Mouse (Mus musculus) thymus, adult 2 months (tissue): ENCODE data around the gene Baz2b. TPM values are rescaled to one million over a fixed set of nuclear protein-coding genes. Genes with fewer than 3 reads are reported as not detected.

Experiments used
- DNase-seq: peaks from one replicate; pipeline ENCODE4 v3.0.0; 2021
- H3K27ac ChIP-seq: fragments of 200-500 bp; 2 replicates; pipeline ENCODE4 v1.5.1; 2012; ENCODE audit warnings: low read length, control low read depth; ENCODE audit not compliant: control insufficient read depth, insufficient read depth
- H3K27me3 ChIP-seq: fragments of 200-500 bp; 2 replicates; pipeline ENCODE4 v1.6.1; 2012; ENCODE audit warnings: mild to moderate bottlenecking, low read length, moderate library complexity, mixed read lengths; ENCODE audit not compliant: control insufficient read depth, insufficient read depth
- H3K36me3 ChIP-seq: fragments of 200-500 bp; 2 replicates; pipeline ENCODE4 v1.6.1; 2012; ENCODE audit warnings: mild to moderate bottlenecking, low read length, moderate library complexity; ENCODE audit not compliant: control insufficient read depth, insufficient read depth
- H3K4me1 ChIP-seq: fragments of 200-500 bp; replicated peaks from 2 replicates; pipeline ENCODE4 v1.6.1; 2012; ENCODE audit warnings: low read length; ENCODE audit not compliant: control insufficient read depth, insufficient read depth
- H3K4me3 ChIP-seq: fragments of 200-500 bp; 2 replicates; pipeline ENCODE4 v1.5.1; 2012; ENCODE audit warnings: mild to moderate bottlenecking, low read length, control low read depth, moderate library complexity; ENCODE audit not compliant: control insufficient read depth, insufficient read depth
- CTCF ChIP-seq: fragments of 200-500 bp; IDR thresholded peaks from 2 replicates; pipeline ENCODE4 v1.5.1; 2012; ENCODE audit warnings: mild to moderate bottlenecking, control low read depth, low read length, moderate library complexity, borderline replicate concordance; ENCODE audit not compliant: control insufficient read depth, poor library complexity, insufficient read depth; ENCODE audit errors: extremely low read depth
- POLR2A ChIP-seq: fragments of 200-500 bp; IDR thresholded peaks from 2 replicates; pipeline ENCODE4 v1.6.1; 2012; ENCODE audit warnings: mild to moderate bottlenecking, low read length, control low read depth, moderate library complexity; ENCODE audit not compliant: control insufficient read depth, poor library complexity, insufficient read depth; ENCODE audit errors: extremely low read depth
- WGBS: fragments of 180-500 bp; shearing (Covaris S2); methylation state at CpG from one replicate; pipeline ENCODE4 v1.1.7; 2018; 5-methylcytosine and 5-hydroxymethylcytosine counted together
- polyA plus RNA-seq: library from polyadenylated mRNA; depleted of rRNA; stranded (reverse); fragments of >200 nt; gene quantifications from 2 replicates; pipeline ENCODE4 v1.2.3, GENCODE M21; 2012

The Baz2b gene
- polyA plus RNA-seq, 1 experiment = 25.9 TPM

DNA sequence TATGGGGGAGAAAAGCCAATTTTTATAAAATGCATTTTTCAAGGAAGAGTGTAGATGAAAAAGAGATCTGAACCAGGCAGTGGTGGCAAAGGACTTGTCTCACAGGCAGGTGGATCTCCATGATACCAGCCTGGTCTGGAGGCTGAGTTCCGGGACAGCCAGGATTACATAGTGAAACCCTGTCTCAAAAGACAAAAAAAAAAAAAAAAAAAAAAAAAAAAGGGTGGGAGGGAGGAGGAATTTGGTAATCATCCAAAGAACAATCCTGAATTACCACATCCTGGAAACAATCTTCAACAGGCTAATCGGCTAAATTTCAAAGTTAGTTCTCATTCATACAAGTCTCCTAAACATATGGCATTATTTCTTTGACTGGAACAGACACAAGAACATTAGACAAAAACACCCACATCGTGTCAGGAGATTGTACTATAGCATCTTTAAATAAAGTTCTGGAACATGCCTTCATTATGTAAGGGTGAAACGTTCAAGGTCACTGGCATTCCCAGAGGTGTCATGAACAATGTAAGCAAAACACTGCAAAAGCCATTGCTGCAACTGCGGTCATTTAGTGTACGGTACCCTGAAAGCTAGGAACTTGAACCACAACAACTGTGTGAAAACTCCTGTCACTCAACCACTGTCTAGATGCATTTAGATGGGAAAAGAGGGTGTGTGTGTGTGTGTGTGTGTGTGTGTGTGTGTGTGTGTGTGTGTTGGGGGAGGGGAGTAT is 230.0 kb downstream of the Baz2b start:
- Histone ChIP-seq H3K4me3 (no peak overlapping the region), H3K4me1 (no peaks in the 10 kb centered on the region), H3K36me3 (peaks cover 7% of the 10 kb centered on the region), H3K27ac (no peak overlapping the region), H3K27me3 (no peaks in the 10 kb centered on the region)
- DNase-seq = no peak
- 93% methylated on average over 6 of the region's 6 CpGs for whole genome bisulfite sequencing
- no peak for TF ChIP-seq POLR2A
- no peak for TF ChIP-seq CTCF

DNA sequence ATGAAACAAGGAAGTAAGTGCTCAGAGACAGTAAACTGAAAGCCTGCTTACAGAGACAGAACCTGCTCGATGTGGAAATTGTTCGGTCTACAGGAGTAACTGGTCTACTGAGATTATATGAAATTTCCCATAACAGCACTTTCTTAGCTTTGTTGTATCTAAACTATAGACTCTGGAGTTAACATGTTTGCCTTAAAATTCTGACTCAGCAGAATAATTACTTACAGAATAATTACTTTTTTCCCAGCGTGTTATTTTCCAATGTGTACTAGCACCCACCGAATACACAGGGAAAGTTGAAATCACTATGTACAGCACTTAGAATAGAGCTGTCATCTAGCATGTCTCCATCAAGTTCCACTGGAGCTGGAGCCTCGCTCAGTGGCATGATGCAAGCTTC is 233.0 kb downstream of the Baz2b start:
- H3K36me3 ChIP-seq = peaks cover 7% of the 10 kb centered on the region
- TF ChIP-seq CTCF (no peak), POLR2A (no peak)
- no peak overlapping the region for H3K27ac ChIP-seq
- H3K4me3 ChIP-seq = no peak overlapping the region
- no peaks in the 10 kb centered on the region for H3K4me1 ChIP-seq
- 92% methylated on average over 5 of the region's 5 CpGs for WGBS
- no peak for DNase-seq
- H3K27me3 ChIP-seq = no peaks in the 10 kb centered on the region

DNA sequence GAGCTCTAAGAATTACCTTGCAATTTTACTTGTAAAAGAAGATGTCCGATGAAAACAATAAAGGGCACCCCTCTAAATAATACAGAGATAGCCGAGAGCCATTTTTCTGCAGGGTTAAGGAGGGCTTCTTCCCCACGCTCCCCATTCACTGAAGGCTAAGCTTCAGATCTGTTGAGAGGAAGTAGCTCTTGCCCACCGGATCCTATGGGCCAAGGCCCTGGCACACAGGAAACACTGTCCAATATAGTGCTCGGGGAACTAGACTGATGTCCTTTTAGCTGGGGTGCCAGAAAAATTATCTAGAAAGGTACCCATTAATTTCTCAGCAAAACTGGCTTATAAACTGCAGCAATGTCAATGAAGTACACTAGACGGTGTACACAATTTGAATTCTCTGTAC is 233.9 kb downstream of the Baz2b start:
- Histone ChIP-seq H3K4me1 (no peaks in the 10 kb centered on the region), H3K36me3 (peaks cover 7% of the 10 kb centered on the region), H3K4me3 (no peak overlapping the region), H3K27me3 (no peaks in the 10 kb centered on the region), H3K27ac (no peak overlapping the region)
- TF ChIP-seq POLR2A (no peak), CTCF (no peak)
- 93% methylated on average over 6 of the region's 6 CpGs for WGBS
- DNase-seq = no peak

DNA sequence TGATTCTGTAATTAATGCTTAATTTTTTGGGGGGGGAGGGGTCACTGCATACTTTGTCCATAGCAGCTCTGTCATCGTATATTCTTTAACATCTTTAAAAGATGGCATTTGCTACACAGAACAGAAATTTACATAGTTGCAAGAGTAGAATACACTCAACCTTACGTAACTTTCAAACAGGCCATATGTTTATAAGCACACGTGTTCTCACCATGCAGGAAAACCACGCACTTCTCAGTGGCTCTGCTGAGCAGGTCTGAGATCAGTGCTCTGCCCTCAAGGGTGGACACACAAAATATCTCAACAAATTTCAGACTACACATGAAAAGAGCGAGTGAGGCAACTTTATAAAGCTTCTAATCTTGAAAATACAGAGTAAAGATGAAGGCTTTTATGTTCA is 235.7 kb downstream of the Baz2b start:
- Histone ChIP-seq H3K4me3 (no peak overlapping the region), H3K36me3 (peaks cover 8% of the 10 kb centered on the region), H3K4me1 (no peaks in the 10 kb centered on the region), H3K27me3 (no peaks in the 10 kb centered on the region), H3K27ac (no peak overlapping the region)
- no peak for DNase-seq
- 76% methylated on average over 5 of the region's 5 CpGs for WGBS
- no peak for TF ChIP-seq CTCF
- TF ChIP-seq POLR2A = no peak

DNA sequence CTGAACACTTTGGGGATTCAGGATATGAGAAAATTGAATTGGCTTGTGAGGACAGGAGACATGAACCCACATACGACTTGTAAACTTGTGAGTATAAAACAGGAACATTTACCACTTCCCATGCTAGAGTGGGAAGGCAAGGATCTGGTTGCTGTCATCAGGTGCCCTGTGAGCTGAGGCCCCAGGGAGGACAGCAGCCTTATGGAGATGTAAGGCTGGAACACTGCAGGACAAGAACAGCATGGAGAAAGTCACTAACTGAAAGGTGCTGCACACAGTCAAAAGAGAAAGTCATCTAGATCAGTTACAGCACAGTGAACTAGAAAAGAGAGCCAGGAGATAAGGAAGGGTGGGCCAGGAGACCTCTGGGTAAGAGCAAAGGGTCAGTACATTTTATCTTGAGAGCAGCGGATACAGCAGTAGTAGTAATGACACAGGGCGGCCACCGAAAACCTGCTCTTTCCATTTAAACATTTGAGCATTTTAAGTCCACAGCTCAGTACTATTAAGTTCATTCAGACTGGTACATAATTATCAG is 236.5 kb downstream of the Baz2b start:
- Histone ChIP-seq H3K27ac (no peak overlapping the region), H3K36me3 (peaks cover 16% of the 10 kb centered on the region), H3K4me3 (no peak overlapping the region), H3K4me1 (no peaks in the 10 kb centered on the region), H3K27me3 (no peaks in the 10 kb centered on the region)
- WGBS = 97% methylated on average over 4 of the region's 4 CpGs
- no peak for DNase-seq
- no peak for TF ChIP-seq CTCF
- no peak for TF ChIP-seq POLR2A

DNA sequence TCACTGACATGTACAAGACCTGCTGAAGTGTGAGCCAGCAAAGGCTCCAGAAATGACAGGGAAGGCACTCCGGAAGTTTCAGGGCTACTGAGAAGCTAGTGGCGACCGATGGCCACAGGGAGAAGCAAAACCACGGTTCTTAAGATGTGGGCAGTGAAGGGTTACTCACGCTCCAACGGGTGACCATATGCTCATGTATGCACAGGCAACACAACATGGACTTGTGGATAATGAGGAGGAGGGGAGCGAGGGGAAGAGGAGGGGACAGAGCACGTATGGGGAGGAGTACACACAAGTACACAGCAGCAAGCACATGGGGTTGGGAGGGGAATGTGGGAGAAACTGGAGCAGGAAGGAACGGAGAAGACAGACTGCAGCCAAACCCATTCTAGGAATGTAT is 239.1 kb downstream of the Baz2b start:
- Histone ChIP-seq H3K4me3 (no peak overlapping the region), H3K27me3 (no peaks in the 10 kb centered on the region), H3K36me3 (peaks cover 8% of the 10 kb centered on the region), H3K4me1 (no peaks in the 10 kb centered on the region), H3K27ac (no peak overlapping the region)
- TF ChIP-seq POLR2A = no peak
- no peak for TF ChIP-seq CTCF
- no peak for DNase-seq
- 82% methylated on average over 9 of the region's 9 CpGs for WGBS

DNA sequence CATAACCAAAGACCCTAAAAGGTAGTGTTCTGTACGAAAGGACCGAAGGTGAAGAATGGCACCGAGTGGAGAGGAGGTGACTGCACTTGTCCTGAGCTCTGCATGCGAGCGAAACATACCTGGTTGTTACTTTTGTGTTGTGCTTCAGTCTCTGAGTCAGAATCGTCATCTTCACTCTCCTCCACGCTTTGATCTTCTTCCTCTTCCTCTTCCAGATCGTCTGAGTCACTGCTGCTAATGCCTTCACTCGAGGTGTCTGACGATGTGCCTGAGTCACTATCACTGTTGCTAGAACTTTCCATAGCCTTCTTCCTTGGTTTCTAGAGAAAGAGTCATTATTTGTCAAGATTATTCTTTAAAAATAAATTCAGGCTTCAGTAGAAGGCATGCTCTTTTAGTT is 240.5 kb downstream of the Baz2b start:
- Histone ChIP-seq H3K4me3 (no peak overlapping the region), H3K4me1 (no peaks in the 10 kb centered on the region), H3K27me3 (no peaks in the 10 kb centered on the region), H3K36me3 (peaks cover 8% of the 10 kb centered on the region), H3K27ac (no peak overlapping the region)
- no peak for TF ChIP-seq CTCF
- no peak for TF ChIP-seq POLR2A
- no peak for DNase-seq
- 66% methylated on average over 10 of the region's 10 CpGs for WGBS
